Mouse (Mus musculus) midbrain, embryonic 11.5 days (tissue): ENCODE measurements at regions not wholly inside any gene's neighbourhood (a gene's known extent, or its start where the extent isn't known, plus 50 kb on each side); places are given as distances from the start of the nearest gene placed in this dataset.

ENCODE experiments used
- ATAC-seq: fragments of 200-750 bp; cut with Nextera tagmentation; 2 replicates; pipeline ENCODE4 v1.8.0; 2017; ENCODE audit warnings: moderate TSS enrichment, moderate library complexity; ENCODE audit not compliant: low FRiP score
- DNase-seq: peaks from one replicate; pipeline ENCODE4 v3.0.0; 2015; ENCODE audit warnings: low spot score; ENCODE audit errors: missing footprints
- H3K27ac ChIP-seq: fragments of 300-500 bp; sonication (generic); 2 replicates; pipeline ENCODE4 v1.5.1; 2014; ENCODE audit warnings: low read depth, low read length
- H3K27me3 ChIP-seq: fragments of 300-500 bp; sonication (generic); 2 replicates; pipeline ENCODE4 v1.6.1; 2014; ENCODE audit warnings: mild to moderate bottlenecking, low read length, moderate library complexity, mixed read lengths; ENCODE audit not compliant: control insufficient read depth, insufficient read depth
- H3K36me3 ChIP-seq: fragments of 300-500 bp; sonication (generic); 2 replicates; pipeline ENCODE4 v1.6.1; 2014; ENCODE audit warnings: mild to moderate bottlenecking, low read length, moderate library complexity, mixed read lengths; ENCODE audit not compliant: control insufficient read depth, insufficient read depth
- H3K4me1 ChIP-seq: fragments of 300-500 bp; sonication (generic); 2 replicates; pipeline ENCODE4 v1.6.1; 2014; ENCODE audit warnings: low read length; ENCODE audit not compliant: control insufficient read depth, insufficient read depth
- H3K4me2 ChIP-seq: fragments of 300-500 bp; sonication (generic); 2 replicates; pipeline ENCODE4 v1.6.1; 2014; ENCODE audit warnings: mild to moderate bottlenecking, moderate library complexity
- H3K4me3 ChIP-seq: fragments of 300-500 bp; sonication (generic); 2 replicates; pipeline ENCODE4 v1.5.1; 2014; ENCODE audit warnings: low read depth, low read length
- H3K9ac ChIP-seq: fragments of 300-500 bp; sonication (generic); 2 replicates; pipeline ENCODE4 v1.6.1; 2014; ENCODE audit warnings: low read length
- H3K9me3 ChIP-seq: fragments of 300-500 bp; sonication (generic); 2 replicates; pipeline ENCODE4 v1.6.1; 2016; ENCODE audit warnings: low read length; ENCODE audit not compliant: control insufficient read depth
- WGBS: fragments of 180-500 bp; shearing (Covaris S2); extraction: QIAGEN DNeasy Blood & Tissue Kit; methylation state at CpG from one replicate; pipeline ENCODE4 v1.1.7; 2014; 5-methylcytosine and 5-hydroxymethylcytosine counted together

DNA sequence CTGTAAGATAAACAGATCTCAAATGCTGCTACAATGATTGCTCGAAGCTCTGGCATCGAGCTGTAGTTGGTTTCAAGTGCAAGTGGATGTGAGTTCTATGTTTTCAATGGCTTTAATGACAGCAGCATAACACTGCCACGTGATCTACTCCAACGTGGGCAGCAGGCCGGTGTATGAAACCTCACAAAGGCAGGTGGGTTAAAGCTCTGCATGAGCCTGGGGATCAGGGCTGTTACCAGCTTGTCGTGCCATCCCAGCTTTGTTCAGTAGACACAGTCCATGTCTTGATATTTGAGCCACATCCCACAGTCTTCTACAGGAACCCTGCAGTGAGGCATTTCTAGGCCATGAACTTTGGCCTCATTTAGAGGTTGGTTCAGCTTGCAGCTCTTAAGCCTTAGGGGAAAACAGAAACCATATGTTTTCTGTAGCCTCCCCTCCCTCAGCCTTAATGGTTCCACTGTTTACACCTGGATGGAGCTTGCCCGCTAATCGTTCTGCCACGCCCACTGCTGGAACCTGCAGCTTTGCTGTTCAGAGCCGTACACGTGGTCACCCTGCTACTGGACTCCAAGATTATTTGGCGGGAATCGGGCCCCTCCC lies 121.8 kb upstream of the Serpine2 start:
- H3K9ac ChIP-seq = no peak overlapping the region
- ATAC-seq (no peak), DNase-seq (peak; percentile 66)
- H3K4me2 ChIP-seq = no peak overlapping the region
- H3K4me1 ChIP-seq = no peaks in the 10 kb centered on the region
- no peaks in the 10 kb centered on the region for H3K9me3 ChIP-seq
- no peaks in the 10 kb centered on the region for H3K27me3 ChIP-seq
- H3K27ac ChIP-seq = no peak overlapping the region
- WGBS = 80% methylated on average over 13 of the region's 13 CpGs
- H3K4me3 ChIP-seq = no peak overlapping the region
- H3K36me3 ChIP-seq = no peaks in the 10 kb centered on the region

DNA sequence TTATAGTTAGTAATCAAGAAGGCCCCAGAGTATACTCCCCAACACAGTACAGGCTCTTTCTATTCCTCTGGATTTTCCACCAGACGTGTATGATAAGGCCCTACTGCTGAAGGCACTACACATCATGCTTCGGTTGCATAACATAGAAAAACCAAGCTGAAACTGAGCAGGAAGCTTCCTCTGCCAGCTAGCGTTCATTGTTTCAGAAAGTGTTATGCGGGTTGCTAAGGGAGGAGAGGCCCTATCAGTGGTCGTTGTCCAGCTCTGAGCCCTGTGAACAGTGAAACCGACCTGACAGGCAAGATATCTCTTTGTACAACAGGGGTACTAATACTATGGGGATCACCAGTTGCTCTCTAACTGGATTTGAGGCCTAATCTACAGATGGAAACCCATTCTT lies 118.9 kb upstream of the Serpine2 start:
- H3K4me1 ChIP-seq = no peaks in the 10 kb centered on the region
- no peaks in the 10 kb centered on the region for H3K27me3 ChIP-seq
- H3K27ac ChIP-seq = no peak overlapping the region
- 79% methylated on average over 6 of the region's 6 CpGs for WGBS
- no peaks in the 10 kb centered on the region for H3K36me3 ChIP-seq
- ATAC-seq (no peak), DNase-seq (no peak)
- H3K9me3 ChIP-seq = no peaks in the 10 kb centered on the region
- H3K9ac ChIP-seq = no peak overlapping the region
- no peak overlapping the region for H3K4me2 ChIP-seq
- H3K4me3 ChIP-seq = no peak overlapping the region

DNA sequence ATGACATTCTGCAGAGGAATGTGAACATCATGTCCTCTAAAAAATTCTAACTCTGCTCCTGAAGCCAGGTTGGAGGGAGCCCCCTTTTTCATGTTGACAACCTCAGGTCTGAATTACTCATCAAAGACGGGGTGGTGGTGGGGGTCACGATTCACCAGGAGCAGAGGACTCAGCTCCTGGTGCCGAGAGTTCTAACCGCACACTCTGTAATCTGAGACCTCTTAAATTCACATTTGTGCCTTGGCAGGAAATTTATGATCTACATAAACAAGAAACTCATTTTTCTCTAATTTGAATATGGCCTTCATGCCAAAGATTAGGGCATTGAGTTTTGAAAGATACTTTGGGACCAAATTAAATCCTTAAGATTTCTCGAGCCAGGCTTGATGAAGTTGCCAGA lies 117.2 kb upstream of the Serpine2 start:
- no peak overlapping the region for H3K27ac ChIP-seq
- peak; percentile 45 for DNase-seq
- 87% methylated on average over 5 of the region's 5 CpGs for WGBS
- no peak overlapping the region for H3K4me3 ChIP-seq
- ATAC-seq = no peak
- H3K36me3 ChIP-seq = no peaks in the 10 kb centered on the region
- H3K27me3 ChIP-seq = no peaks in the 10 kb centered on the region
- no peak overlapping the region for H3K4me2 ChIP-seq
- no peak overlapping the region for H3K9ac ChIP-seq
- no peaks in the 10 kb centered on the region for H3K9me3 ChIP-seq
- H3K4me1 ChIP-seq = no peaks in the 10 kb centered on the region

DNA sequence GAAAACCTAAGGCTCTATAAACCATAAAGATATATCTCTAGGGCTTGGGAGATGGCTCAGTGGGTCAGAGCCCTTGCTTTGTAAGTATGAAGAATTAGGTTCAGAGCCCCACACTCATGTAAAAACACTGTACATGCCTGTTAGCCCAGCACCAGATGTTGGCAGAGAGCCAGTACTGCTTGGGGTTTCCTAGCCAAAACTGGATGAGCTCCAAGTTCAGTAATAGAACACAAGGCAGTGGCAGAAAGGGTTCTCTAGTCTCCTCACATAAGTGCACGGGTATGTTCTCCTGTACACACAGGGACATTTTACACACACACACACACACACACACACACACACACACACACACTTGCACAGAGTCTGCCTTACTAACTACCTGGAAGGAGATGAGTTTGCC lies 95.1 kb upstream of the Serpine2 start:
- WGBS = 81% methylated on average over 1 of the region's 1 CpGs
- no peak overlapping the region for H3K4me2 ChIP-seq
- no peaks in the 10 kb centered on the region for H3K36me3 ChIP-seq
- H3K9me3 ChIP-seq = no peaks in the 10 kb centered on the region
- H3K27ac ChIP-seq = no peak overlapping the region
- H3K4me1 ChIP-seq = no peaks in the 10 kb centered on the region
- H3K4me3 ChIP-seq = no peak overlapping the region
- ATAC-seq (no peak), DNase-seq (no peak)
- no peak overlapping the region for H3K9ac ChIP-seq
- H3K27me3 ChIP-seq = no peaks in the 10 kb centered on the region

DNA sequence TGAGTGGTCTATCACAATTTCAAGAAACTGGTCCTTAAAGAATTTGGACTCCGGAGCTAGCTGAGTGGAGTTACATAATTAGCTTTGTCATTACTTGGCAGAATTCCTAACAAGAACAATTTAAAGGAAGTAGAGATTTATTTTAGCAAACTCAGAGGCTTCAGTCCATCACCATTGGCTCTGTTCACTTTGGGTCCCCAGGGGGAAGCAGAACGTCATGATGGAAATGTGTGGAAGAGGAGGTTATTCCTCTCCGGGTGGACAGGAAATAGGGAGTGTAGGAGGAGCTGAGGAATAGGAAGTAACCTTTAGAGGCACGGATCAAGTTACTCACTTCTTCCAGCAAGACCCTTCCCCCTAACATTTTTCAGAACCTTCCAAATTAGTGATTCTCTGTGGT lies 83.3 kb upstream of the Serpine2 start:
- Histone ChIP-seq H3K9ac (no peak overlapping the region), H3K9me3 (no peaks in the 10 kb centered on the region), H3K4me3 (no peak overlapping the region), H3K36me3 (no peaks in the 10 kb centered on the region), H3K4me2 (no peak overlapping the region), H3K4me1 (no peaks in the 10 kb centered on the region), H3K27me3 (no peaks in the 10 kb centered on the region), H3K27ac (no peak overlapping the region)
- ATAC-seq = no peak
- no peak for DNase-seq
- WGBS = 80% methylated on average over 4 of the region's 4 CpGs

DNA sequence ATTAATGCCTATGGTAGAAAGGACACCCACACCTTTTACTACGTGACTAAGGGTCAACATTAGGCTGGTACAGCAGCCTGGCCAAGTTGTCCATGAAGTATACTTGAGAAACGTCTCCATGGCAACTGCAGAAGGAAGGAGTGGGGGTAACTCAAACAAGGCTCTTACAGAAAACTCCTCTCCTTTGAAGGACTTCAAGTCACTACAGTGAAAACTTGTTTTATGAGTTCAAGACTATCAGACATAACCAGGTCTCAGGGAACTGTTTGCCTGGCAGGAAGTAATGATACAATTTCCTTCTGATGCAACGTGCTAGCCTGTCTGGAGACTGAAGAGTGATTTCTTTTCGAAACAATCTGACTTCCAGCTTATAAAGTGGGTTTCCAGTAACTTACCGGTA lies 71.5 kb upstream of the Serpine2 start:
- H3K36me3 ChIP-seq = no peaks in the 10 kb centered on the region
- no peaks in the 10 kb centered on the region for H3K9me3 ChIP-seq
- no peak overlapping the region for H3K9ac ChIP-seq
- no peak overlapping the region for H3K27ac ChIP-seq
- no peak overlapping the region for H3K4me3 ChIP-seq
- H3K4me1 ChIP-seq = no peaks in the 10 kb centered on the region
- 81% methylated on average over 5 of the region's 5 CpGs for WGBS
- H3K4me2 ChIP-seq = no peak overlapping the region
- ATAC-seq (no peak), DNase-seq (no peak)
- no peaks in the 10 kb centered on the region for H3K27me3 ChIP-seq

DNA sequence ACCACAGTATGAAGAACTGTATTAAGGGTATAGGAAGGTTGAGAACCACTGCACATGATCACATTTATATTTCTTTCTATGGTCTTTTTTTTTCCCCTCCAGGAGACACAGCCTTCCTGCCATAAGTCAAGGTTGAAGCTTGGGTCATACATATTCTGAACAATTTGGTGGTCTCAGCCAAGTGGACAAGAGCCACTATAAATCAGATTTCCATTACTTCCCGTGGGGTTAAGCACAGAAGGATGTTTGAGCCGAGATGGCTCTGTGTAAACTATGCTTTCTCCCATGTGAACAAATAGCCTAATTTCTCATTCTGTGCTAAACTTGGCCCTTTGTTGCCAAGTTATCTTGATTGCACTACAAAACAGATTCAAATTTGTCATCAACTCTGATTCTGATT lies 66.8 kb upstream of the Serpine2 start:
- H3K4me2 ChIP-seq = no peak overlapping the region
- 91% methylated on average over 2 of the region's 2 CpGs for WGBS

DNA sequence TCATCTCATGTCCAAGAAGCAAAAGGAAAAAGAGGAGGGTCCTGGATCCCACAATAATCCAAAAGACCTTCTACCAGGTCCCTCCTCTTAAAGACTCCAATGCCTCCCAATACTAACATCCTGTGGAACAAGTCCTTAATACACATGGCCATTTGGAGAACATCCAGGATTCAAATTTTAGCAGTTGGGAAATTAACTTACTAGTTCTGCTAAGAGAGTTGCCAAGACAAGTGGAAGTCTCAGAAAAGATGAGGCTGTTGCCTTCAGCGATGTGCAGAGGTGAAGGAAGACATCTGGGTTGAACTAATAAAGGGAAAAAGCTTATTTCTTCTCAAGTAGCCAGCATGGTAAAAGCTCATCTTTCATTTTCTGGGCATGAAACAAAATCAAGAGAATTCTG lies 64.8 kb upstream of the Serpine2 start:
- H3K27me3 ChIP-seq = no peaks in the 10 kb centered on the region
- H3K9ac ChIP-seq = no peak overlapping the region
- ATAC-seq = no peak
- H3K4me1 ChIP-seq = no peaks in the 10 kb centered on the region
- no peaks in the 10 kb centered on the region for H3K9me3 ChIP-seq
- no peaks in the 10 kb centered on the region for H3K36me3 ChIP-seq
- 81% methylated on average over 1 of the region's 1 CpGs for WGBS
- no peak for DNase-seq
- no peak overlapping the region for H3K4me3 ChIP-seq
- no peak overlapping the region for H3K27ac ChIP-seq
- no peak overlapping the region for H3K4me2 ChIP-seq

More for the DNA sequence above, 66.8 kb upstream of the Serpine2 start:
- DNase-seq = no peak
- no peak overlapping the region for H3K27ac ChIP-seq
- H3K36me3 ChIP-seq = no peaks in the 10 kb centered on the region
- no peaks in the 10 kb centered on the region for H3K9me3 ChIP-seq
- no peaks in the 10 kb centered on the region for H3K4me1 ChIP-seq
- H3K4me3 ChIP-seq = no peak overlapping the region
- no peaks in the 10 kb centered on the region for H3K27me3 ChIP-seq
- no peak overlapping the region for H3K9ac ChIP-seq
- ATAC-seq = no peak

DNA sequence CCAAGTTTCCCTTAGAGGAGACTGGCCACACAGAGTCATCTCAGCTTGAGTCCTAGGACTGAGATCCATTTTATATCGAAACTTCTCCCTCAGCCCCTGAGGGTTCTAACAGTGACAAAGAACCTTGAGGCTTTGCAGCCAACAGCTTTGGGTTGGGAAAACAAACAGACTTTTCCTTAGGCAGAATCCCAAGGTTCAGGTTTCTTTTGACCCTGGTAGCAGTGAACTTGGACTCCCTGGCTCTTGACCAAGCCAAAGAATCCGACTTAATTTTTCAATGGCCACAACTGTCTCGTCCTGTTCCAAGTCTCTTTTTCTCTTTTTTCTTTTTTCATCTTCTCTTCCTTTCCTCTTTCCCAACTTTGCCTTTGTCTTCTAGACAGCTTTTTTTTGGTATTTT lies 60.9 kb upstream of the Serpine2 start:
- no peaks in the 10 kb centered on the region for H3K27me3 ChIP-seq
- ATAC-seq = no peak
- H3K4me2 ChIP-seq = no peak overlapping the region

DNA sequence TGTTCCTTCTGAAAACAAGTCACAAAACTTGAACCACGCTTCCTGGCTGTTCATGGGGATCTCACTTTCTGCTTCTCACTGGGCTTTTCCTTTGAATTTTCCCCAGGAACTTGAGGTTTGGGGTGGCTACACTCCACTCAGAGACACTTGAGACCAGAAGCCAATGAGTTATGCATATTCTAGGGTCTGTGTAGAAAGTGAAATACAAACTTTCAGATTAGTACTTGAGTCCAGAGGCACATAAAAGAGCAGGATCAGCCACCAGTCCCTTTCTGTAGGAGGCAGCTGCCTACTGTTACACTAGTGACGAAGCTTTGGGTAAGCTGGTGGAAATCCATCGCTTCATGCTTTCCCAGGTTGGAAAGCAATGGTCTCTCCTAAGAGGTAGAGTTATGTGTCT lies 60.4 kb upstream of the Serpine2 start:
- no peaks in the 10 kb centered on the region for H3K27me3 ChIP-seq

More for the DNA sequence above, 60.9 kb upstream of the Serpine2 start:
- WGBS = 75% methylated on average over 3 of the region's 3 CpGs
- peak; percentile 74 for DNase-seq
- Histone ChIP-seq H3K27ac (no peak overlapping the region), H3K9me3 (no peaks in the 10 kb centered on the region), H3K4me1 (no peaks in the 10 kb centered on the region), H3K4me3 (no peak overlapping the region), H3K36me3 (no peaks in the 10 kb centered on the region), H3K9ac (no peak overlapping the region)

More for the DNA sequence above, 60.4 kb upstream of the Serpine2 start:
- Histone ChIP-seq H3K27ac (no peak overlapping the region), H3K36me3 (no peaks in the 10 kb centered on the region), H3K9me3 (no peaks in the 10 kb centered on the region), H3K4me2 (no peak overlapping the region), H3K9ac (no peak overlapping the region), H3K4me1 (no peaks in the 10 kb centered on the region), H3K4me3 (no peak overlapping the region)
- no peak for ATAC-seq
- WGBS = 90% methylated on average over 3 of the region's 3 CpGs
- DNase-seq = peak; percentile 51
